Mouse (Mus musculus) adrenal gland, postnatal 25 days (tissue): Measurements from ENCODE around the gene Gm10570. TPM values are rescaled to one million over a fixed set of nuclear protein-coding genes. Genes with fewer than 3 reads are reported as not detected.

Source experiments
- DNase-seq: peaks from one replicate; pipeline ENCODE4 v3.0.0; 2021; ENCODE audit warnings: mixed read lengths
- long read RNA-seq: library from polyadenylated mRNA; stranded (forward); transcript quantifications from one replicate; pipeline ENCODE4 v2.0.0, GENCODE M21; 2021
- total RNA-seq: library from RNA; stranded (reverse); gene quantifications from 2 replicates; pipeline ENCODE4 v1.2.3, GENCODE M21; 2021

The Gm10570 gene
- total RNA-seq, result not detected in 2 replicates
- long read RNA-seq, partial matches to known transcripts, result 0 of 1 reads
- long read RNA-seq, other reads (novel, unspliced or antisense), result 0 of 1 reads

DNA sequence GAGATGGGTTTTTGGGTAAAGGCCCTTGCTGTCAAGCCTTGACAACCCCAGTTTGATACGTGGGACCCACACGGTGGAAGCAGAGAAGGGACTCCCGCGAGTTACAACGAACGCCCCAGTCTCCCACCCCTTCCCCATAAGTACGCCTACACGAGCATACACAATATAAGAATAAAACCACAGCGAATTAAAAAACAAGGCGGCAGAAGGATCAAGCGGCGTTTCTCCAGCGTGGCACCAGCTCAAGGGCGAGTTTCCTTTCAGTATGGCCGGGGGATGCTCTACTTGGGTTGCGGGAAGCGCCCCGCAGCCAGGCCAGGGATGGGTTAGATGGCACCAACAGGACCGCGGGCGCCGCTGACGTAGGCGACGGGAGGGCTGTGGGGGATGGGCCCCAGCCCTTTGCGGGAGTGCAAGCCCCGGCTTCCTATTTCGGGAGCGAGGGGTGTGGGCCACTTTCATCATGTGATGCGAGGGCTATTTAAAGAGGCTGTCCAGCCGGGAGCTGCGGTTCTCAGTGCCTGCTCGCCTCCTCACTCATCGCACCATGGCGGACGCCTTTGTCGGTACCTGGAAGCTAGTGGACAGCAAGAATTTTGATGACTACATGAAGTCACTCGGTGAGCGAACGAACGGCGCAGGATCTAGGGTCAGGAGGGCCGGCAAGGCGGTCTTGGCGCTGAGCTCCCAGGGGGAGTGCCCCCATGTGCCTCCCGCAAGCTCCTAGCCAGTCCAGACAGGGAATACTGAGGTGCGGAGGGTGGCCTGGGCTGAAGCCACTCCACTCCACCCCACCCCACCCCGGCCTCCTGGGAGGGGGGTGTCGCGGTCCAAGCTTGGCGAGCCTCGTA is at the start of gene Gm10570, which contains the start of gene Fabp3:
Gene Gm10570 (minus strand): TSS at position 444 of the 851 bp plus-strand sequence.
Gene Fabp3 (plus strand): TSS at position 365 of the 851 bp plus-strand sequence.
- DNase-seq, result peak; percentile 43

DNA sequence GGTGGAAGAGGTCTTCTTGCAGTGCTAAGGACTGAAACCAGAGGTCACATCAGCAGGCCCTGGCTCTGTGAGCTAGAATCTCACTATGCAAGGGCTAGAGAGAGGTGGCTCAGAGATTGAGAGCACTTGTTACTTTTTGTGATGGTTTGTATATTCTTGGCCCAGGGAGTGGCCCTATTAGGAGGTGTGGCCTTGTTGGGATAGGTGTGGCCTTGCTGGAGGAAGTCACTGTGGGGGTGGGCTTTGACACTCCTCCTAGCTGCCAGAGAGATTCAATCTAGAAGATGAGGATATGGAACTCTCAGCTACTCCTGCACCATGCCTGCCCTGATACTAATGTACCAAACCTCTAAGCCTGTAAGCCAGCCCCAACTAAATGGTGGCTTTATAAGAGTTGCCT is 49.5 kb upstream of the Gm10570 start:
- no peak for DNase-seq

DNA sequence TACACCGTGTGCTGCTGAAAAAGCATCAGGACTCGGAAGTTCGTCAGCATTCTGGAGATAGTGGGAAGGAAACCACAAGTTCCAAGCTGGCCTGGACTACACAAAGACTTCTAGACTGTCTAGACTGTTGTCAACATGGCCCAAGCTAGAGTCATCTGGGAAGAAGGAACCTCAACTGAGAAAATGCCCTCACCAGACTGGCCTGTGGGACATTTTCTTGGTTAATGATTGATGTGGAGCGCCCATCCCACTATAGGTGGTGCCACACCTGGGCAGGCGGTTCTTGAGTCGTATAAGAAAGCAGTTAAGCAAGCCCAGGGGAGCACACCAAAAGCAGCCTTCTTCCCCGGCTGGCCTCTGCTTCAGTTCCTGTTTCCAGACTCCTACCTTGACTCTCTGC is 44.1 kb upstream of the Gm10570 start:
- DNase-seq, result no peak

DNA sequence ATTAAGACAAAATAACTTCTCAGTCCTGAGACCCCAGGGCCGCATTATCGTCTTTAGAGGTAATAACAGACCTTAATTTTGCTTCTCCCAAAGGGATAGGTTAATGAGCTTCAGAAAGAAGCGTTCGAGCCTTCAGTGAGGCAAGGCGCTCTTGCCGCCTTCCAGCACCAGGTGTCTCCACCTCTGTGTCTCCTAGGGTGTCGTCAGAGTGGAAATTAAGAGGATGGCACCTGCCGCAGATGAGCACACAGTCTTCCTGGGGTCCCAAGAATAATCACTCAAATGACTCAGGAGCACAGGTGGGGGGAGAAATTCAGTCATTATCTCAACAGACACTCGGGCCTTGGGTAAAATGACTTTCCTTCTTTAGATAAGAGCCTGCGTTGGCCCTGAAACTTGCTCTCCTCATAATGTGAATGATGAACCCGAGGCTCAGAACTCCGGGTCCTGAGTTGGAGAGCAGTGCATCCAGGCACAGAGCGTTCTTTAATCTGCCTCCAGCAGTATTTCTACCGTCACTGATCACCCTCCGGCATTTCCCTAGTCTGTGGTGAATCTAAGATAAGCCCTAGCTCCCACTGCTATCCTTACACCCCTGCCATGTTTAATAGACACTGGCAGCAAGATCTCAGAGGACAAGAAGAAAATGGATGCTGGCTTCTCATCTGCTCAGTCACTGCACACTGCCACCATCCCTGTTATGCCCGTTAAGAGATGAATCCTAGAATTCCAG is 42.4 kb upstream of the Gm10570 start:
- no peak for DNase-seq

DNA sequence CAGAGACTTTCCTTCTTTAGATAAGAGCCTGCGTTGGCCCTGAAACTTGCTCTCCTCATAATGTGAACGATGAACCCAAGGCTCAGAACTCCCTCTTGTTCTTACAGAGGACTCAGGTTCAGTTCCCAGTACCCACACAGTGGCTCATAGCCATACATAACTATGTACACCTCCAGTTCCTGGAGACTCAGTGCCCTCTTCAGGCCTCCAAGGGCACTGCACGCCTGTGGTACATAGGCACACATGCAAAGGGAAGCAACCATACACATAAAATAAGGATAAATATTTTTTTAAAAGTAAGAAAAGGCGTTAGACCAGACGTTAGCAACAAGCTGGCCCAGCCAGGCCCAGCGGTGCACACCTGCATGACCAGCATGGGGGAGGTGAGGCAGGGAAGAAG is 41.2 kb upstream of the Gm10570 start:
- DNase-seq, result no peak

DNA sequence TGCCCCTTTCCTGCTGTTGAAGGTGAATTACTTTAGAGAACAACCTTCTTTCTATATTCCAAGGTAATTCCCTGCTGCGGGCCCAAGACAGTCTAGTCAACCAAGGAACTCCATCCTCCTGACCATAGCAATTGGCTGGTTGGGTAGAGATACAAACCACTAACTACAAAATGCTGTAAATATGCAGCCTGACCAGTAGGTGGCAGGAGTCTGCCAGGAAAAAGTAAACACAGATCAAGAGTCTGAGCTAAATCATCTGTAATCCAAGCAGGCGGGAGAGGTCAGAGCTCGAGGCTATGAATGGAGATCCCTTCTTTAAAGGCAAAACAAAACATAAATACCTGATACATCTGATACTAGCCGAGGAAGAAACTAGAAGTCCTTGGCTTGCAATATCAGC is 33.2 kb upstream of the Gm10570 start:
- DNase-seq, result peak; percentile 42

DNA sequence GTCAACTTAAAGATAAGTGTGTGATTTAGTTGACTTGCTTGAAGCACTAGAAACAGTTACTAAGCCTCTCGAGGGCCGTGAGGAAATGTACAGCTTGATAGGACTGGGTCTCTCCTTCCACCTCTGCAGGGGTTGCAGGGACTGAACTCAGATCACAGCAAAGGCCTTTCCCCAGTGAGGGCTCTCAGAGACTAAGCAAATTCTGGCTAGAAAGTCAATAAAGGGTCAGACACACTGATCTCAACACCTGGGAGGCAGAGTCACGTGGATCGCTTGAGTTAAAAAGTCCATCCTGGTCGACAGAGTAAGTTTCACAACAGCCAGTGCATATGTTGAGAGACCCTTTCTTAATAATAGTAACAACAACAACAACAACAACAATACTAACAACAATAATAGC is 27.4 kb upstream of the Gm10570 start:
- no peak for DNase-seq

DNA sequence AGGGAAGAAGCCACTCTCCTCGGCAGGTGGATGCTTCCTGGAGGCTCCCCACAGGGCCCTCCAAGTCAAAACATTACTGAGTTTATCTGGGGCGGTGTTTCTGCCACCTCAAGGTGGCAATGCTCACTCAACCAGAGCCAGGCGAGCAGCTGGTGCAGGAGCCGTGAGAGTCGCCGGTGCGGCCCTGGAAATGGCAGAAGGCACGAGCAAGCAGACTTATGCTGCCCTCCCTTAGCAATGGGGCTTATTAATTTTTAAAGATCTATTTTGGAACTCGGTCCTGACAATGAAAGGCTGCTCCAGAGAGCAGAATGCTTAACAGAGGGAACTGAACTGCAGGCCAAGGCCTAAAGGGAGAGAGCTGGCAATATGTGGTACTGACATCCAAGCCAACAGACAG is 18.9 kb upstream of the Gm10570 start:
- no peak for DNase-seq

DNA sequence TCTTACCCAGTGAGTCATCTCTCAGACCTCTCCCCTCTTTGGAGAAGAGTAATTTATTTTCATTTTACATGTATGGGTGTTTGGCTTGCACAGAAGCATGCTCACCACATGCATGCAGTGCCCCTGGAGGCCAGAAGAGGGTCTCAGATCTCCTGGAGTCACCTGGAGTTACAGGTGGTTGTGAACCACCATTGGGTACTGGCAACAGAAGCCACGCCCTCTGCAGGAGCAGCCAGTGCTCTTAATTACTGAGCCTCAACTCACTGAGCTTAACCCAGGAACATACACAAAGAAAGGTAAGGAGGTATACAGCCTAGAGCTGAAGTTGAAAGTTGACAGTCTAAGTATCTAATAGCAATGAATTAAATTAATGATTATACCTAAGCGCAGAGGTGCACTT is 17.0 kb upstream of the Gm10570 start:
- no peak for DNase-seq

DNA sequence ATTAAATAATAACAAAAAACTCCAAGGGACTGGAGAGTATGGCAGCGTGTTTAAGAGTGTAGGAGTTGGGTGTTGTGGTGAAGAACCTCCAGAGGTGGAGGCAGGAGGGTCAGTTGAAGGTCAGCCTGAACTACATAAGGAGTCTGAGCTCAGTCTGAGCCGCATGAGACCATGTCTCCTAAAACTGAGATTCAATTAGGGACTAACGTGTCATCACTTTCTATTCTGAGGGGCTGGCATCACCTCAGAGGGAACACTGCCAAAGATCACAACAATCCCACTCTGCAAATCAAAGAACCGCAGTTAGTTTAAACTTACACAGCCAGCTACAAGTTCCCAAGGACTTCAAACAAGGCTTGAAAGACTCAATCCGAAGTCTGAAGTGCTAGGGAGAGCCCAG is 15.1 kb upstream of the Gm10570 start:
- no peak for DNase-seq

DNA sequence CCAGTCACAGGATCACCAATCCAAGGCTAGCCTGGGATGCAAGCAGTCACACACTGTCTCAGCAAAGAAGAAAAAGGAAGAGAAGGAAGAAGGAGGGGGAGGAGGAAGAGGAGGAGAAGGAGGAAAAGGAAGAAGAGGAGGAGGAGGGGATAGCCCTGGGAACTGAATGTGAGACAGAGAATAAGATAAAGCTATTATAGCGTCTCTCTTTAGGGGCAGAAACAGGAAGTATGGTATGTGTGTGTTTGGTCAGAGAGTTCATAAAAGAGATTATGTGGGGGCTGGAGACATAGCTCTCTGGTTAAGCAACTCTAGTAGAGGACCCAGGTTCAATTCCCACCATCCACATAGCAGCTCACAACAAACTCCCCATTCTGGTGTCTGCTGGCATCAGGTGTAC is 14.7 kb upstream of the Gm10570 start:
- DNase-seq, result no peak

DNA sequence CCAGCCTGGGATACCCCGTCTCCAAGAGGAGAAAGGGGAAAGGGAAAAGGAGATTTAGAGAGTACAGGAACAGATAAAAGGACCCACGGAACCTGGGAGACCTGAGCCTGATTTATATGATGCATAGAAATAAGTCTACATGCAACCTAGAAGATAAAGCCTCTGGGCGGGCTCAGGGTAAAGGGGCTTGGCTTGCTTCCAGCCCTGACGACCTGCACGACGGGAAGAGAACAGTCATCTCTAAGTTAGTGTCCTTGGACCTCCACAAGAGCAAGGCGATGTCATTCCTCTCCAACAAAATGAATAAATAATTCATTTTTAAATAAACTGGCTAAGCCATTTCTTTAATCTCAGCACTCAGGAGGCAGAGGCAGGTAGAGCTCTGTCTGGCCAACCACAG is 14.1 kb upstream of the Gm10570 start:
- peak; percentile 52 for DNase-seq

DNA sequence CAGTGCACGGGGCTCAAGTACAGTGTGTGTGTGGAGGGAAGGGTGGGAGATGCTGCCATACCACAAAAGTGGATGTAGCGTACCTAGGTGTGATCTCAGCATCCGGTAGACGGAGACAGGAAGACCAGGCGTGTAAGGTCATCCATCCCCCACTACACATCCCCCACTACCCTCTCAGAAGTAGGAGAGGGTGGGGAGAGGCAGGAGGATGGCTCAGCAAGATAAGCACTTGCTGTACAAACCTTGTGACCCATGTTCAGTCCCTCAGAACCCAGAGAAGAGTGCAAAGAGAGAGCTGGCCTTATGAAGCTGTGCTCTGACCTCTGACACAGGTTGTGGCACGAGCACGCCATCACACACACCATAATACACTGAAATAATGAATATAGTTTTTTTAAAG is 13.2 kb upstream of the Gm10570 start:
- DNase-seq, result no peak

DNA sequence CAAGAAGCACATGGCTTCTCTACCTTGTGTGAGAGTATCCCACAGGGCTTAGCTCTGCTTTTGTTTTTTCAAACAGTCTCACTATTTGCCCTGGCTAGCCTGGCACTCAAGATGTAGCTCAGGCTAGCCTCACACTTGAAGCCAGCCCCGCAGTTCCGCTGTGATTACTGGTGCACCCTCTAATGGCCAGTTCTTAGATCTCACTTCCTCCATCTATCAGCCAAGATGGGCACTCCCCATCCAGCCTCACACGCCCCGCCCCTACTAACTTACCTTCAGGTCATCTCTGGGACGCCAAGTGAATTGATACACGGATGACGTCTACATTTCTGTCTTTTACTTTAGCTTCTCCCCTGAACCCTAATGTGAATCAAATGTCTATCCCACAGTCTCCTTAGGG is 11.1 kb upstream of the Gm10570 start:
- DNase-seq, result no peak

DNA sequence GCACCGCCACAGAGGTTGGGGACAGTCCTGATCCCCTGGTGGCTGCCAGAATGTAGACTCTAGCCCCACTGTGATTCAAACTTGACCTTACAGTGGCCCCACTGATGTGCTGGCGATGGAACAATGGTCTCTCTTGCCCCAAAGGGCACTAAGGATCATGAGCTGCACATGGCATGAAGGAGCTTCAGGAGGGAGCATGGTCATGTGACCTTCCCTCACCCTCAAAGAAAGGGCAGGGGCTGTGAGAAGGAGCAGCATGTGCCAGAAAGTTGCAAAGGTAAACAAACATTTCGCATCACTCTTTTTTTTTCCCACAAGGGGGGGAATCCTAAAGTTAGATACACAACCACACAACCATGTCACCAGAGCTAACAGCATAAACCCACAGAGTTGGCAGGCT is 9.6 kb upstream of the Gm10570 start:
- DNase-seq, result no peak

DNA sequence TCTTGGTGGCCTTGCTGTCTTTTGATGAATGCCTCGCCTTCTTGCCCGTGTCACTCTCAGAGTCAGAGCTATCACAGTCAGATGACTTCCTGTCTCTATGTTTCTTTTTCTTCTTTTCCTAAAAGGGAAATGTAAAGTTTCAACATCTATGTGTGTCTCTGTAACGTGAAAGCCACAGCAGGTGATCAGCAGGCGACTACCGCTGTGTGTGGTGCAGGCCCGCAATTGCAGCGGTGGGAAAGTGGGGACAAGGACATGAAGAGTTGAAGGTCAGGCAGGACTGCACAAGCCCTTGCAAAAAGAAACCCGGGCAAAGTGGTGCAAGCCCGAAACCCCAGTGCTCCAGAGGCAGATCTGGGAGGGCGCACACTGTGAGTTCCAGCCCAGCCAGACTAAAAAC is 8.2 kb upstream of the Gm10570 start:
- DNase-seq, result no peak

DNA sequence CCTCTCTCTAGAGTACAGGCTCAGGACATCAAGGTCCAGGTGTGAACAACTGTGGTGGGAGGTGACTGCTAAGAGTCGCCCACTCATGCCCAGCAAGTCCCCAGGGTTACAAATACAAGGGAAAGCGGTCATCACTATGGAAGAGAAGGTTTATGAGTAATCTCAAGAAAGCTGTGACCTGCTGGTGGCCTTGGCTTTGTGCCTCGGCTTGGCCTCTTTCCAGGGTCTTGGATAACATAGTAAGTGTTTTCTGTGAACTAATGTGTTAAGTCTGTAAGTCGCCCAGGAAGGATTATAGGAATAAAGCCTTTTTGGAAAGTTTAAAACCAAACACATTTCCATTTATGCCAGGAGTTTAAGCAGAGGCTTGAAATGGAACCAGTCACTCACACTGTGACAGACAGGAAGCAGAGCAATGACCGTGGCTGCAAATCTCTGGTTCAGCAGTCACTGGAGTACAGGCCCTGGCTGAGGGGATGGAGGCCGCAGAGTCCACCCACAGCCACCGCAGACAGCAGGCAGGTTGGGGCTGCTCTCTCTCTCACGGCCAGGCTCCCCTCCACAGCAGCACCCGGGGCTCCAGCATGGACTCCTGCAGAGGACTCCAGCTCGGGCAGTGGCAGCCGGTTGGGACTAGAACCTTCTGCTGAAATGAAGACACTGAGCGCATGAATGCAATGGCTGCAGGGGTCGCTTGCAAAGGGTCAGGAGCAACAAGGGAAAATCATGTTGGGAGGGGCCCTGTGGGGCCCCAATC is 7.5 kb upstream of the Gm10570 start:
- DNase-seq, result peak; percentile 86

DNA sequence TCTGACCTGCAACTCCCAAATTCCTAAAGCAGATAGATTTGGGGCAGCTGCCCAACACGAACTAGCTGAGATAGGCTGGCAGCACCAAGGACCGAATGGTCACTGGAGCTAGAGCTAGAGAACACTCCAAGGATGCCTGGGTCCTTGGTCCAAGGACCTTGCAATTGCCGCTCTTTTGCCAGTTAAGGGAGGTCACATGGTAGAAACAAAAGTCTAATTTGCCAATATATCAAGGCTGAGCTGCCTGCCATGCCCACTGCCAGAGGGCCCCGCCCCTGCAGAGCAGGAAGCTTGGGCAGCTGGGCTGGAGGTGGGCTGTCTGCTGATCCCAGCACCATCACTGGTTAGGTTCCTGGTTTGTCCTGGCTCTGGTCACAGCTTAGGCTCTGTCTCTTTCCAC is 5.1 kb upstream of the Gm10570 start:
- DNase-seq, result no peak

DNA sequence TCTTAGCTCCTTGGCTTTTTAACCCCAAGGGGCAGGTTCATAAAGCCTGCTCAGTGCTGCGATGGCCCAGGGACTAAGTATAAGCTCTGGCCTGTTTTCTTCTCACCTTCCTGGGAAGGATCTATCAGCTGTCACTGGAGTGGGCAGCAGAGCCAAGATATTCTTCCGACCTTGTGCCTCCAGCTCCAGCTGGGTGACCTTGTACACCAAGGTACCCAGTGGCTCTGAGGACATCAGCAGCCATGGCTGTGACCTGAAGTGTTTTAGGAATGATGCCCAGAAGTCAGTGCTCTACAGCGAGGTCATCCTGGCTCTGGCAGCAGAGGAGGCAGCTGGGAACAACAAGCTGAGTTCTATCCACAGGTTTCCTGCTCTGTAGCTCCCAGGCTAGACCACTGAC is 4.1 kb upstream of the Gm10570 start:
- no peak for DNase-seq

DNA sequence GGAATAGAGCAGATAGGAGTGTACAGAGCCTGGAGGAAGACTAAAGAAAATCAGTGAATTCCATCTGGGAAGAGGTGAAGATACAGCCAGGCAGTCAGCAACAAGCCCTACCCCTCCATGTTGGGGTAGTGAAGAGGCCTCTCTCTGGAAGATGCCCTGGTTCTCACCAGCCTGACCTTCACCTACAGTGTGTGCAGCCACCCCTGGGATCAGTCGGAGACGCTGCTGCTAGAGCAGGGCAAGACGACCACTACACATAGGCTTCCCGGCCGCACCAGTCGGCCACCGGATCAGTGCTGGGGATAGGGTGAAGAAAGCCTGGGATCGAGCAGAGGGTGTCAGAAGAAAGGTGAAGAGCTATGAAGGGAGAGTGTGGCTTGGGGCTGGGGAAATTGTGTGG is 780 bp upstream of the Gm10570 start:
- no peak for DNase-seq

DNA sequence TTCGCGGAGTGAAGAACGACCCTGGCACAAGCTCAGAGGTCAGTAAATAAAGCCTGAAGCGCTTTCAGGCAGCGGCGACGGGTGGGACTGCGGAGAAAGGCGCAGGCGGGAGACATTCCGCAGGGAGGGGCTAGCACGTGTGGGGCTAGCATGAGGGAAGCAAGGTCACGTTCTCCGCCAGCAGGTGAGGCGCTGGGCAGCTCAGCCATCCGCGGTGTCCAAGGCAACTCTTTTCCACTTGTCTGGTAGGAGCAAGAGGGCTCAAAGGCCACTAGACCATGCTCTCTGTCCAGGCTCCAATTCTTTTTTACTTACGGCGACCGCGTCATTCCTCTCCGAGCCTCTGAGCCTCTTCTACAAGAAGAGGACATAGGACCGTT is 633 bp downstream of the Gm10570 start:
- DNase-seq, result peak; percentile 51

DNA sequence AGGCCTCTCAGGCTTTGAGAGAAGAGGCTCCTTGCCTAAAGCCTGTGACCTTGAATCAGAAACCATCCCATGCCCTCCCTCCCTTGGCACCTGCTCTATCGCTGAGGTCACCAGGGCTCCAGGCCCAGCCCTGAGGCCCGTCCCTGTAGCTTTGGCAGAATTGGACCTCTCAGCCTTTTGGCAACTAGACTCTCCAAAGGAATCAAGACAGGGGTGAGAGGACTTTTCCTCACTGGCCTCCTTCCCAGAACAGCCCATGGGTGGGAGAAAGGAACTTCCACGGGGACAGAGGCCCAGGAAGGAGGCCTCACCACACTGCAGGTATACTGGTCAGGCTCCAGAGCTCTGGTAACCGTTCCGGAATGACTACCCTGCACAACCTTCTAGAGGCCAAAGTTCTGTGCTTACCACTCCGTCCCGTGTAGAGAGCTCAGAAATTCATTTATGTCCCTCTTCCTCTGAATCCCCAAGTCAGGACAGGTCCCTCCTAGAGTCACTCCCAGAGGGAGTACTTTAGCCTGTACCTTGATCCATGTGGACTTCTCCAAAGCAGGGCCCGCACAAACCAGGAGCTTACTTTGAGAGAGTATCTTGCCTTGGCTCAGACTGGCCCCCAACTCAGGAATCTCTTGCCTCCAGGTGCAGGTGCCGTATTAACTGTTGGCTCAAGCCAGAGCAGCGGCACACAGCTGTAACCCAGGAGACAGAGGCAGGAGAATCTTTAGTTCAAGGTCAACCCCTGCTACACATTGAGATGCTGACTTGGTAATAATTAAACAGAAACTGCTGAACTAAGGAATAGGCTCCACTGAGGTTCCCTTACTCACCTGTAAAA is 1.5 kb downstream of the Gm10570 start:
- peak; percentile 45 for DNase-seq
